Mouse (Mus musculus) stomach, embryonic 15.5 days (tissue): ENCODE measurements around the gene Fcrl5. TPM values are rescaled to one million over a fixed set of nuclear protein-coding genes. Genes with fewer than 3 reads are reported as not detected.
A peak's percentile ranks its signal among the peaks of the same experiment; 100 is the strongest.

Experiments used
- ATAC-seq: fragments of 200-750 bp; cut with Nextera tagmentation; 2 replicates; pipeline ENCODE4 v1.8.0; 2017; ENCODE audit warnings: low read depth, moderate number of reproducible peaks, moderate TSS enrichment; ENCODE audit not compliant: insufficient read depth, low FRiP score
- H3K27ac ChIP-seq: fragments of 300-500 bp; sonication (generic); 2 replicates; pipeline ENCODE4 v1.5.1; 2015; ENCODE audit warnings: mild to moderate bottlenecking, inconsistent platforms
- H3K27me3 ChIP-seq: fragments of 300-500 bp; sonication (generic); replicated peaks from 2 replicates; pipeline ENCODE4 v1.6.1; 2015; ENCODE audit warnings: inconsistent platforms
- H3K36me3 ChIP-seq: fragments of 300-500 bp; sonication (generic); 2 replicates; pipeline ENCODE4 v1.6.1; 2015; ENCODE audit warnings: inconsistent platforms
- H3K4me1 ChIP-seq: fragments of 300-500 bp; sonication (generic); 2 replicates; pipeline ENCODE4 v1.6.1; 2015; ENCODE audit warnings: inconsistent platforms
- H3K4me2 ChIP-seq: fragments of 300-500 bp; sonication (generic); 2 replicates; pipeline ENCODE4 v1.6.1; 2015; ENCODE audit warnings: mild to moderate bottlenecking, inconsistent platforms
- H3K4me3 ChIP-seq: fragments of 300-500 bp; sonication (generic); replicated peaks from 2 replicates; pipeline ENCODE4 v1.5.1; 2015; ENCODE audit warnings: inconsistent platforms
- H3K9ac ChIP-seq: fragments of 300-500 bp; sonication (generic); 2 replicates; pipeline ENCODE4 v1.6.1; 2015; ENCODE audit warnings: inconsistent platforms
- H3K9me3 ChIP-seq: fragments of 300-500 bp; sonication (generic); 2 replicates; pipeline ENCODE4 v1.6.1; 2016; ENCODE audit warnings: inconsistent platforms
- WGBS: fragments of 180-500 bp; shearing (Covaris S2); methylation state at CpG from one replicate; pipeline ENCODE4 v1.1.7; 2015; 5-methylcytosine and 5-hydroxymethylcytosine counted together
- polyA plus RNA-seq: library from polyadenylated mRNA; unstranded; fragments of >200 nt; fragmentation: Nextera tagmentation; extraction: Ambion mirVana; gene quantifications from 2 replicates; pipeline ENCODE4 v1.2.1, GENCODE M21; 2015

Gene Fcrl5
- not detected in 2 replicates for polyA plus RNA-seq

DNA sequence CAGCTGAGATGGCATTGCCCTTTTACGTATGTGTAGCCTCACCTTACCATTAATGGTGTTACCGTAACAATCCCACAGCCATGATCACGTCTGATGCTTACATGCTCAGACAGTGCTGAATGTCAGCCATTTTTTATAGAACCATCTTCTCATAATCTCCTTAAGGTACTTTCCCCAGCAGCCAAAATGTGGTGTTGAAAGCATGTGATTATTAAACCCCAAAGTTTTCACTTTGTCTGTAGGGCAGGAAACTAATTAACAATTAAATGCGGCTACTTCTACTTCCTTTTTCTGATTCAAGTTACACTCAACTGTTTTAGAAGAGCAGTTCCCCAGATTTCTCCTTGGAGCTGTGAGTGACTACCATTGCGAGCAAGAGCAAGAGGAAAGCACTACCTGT, at the start of gene Fcrl5:
Gene Fcrl5 (plus strand): TSS at position 295 of the 400 bp plus-strand sequence.
- Histone ChIP-seq H3K27ac (no peak within 1 kb of the TSS), H3K36me3 (no peaks in the 10 kb centered on the region), H3K4me2 (no peak within 1 kb of the TSS), H3K4me1 (no peaks in the 10 kb centered on the region), H3K9ac (no peak within 1 kb of the TSS), H3K27me3 (no peaks in the 10 kb centered on the region), H3K9me3 (no peaks in the 10 kb centered on the region), H3K4me3 (no peak within 1 kb of the TSS)
- ATAC-seq: no peak
- 84% methylated on average over 5 of the region's 5 CpGs for WGBS

DNA sequence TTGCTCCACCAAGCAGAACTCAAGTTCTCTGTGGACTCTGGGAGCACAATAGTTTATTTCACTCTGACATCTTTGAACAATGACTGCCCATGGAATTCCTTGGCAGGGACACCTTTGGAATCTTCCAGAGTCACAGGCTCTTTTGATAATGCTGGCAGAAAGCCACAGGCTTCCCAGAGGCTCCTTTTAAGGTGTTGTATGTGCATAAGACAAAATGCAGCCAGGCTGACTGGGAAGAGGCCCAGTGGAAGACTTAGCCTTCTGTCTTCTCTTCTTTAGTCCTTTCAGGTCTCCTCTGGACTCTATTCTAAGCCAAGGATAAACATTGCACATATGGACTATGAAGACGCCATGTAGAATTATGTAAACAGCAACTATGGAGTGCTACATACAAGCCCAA, 44.6 kb upstream of the Fcrl5 start:
- H3K27ac ChIP-seq: peak overlapping the region; percentile 55
- 42% methylated on average over 1 of the region's 1 CpGs for WGBS
- no peak overlapping the region for H3K4me3 ChIP-seq
- peak; percentile 53; the same call in 1 of the 2 replicates for ATAC-seq
- H3K9me3 ChIP-seq: no peaks in the 10 kb centered on the region
- no peaks in the 10 kb centered on the region for H3K27me3 ChIP-seq
- H3K36me3 ChIP-seq: no peaks in the 10 kb centered on the region
- no peak overlapping the region for H3K9ac ChIP-seq
- no peaks in the 10 kb centered on the region for H3K4me1 ChIP-seq
- no peak overlapping the region for H3K4me2 ChIP-seq

- H3K36me3 ChIP-seq: no peaks in the 10 kb centered on the region
- H3K9me3 ChIP-seq: no peaks in the 10 kb centered on the region
- H3K9ac ChIP-seq: no peak overlapping the region
- H3K27ac ChIP-seq: no peak overlapping the region
- no peaks in the 10 kb centered on the region for H3K27me3 ChIP-seq
- H3K4me2 ChIP-seq: no peak overlapping the region
- no peak overlapping the region for H3K4me3 ChIP-seq
- WGBS: 66% methylated on average over 4 of the region's 4 CpGs
- no peaks in the 10 kb centered on the region for H3K4me1 ChIP-seq
- ATAC-seq: no peak
Measured at GRCm38 (mm10) chr3:87398809-87399208, 36.8 kb upstream of the Fcrl5 start.

DNA sequence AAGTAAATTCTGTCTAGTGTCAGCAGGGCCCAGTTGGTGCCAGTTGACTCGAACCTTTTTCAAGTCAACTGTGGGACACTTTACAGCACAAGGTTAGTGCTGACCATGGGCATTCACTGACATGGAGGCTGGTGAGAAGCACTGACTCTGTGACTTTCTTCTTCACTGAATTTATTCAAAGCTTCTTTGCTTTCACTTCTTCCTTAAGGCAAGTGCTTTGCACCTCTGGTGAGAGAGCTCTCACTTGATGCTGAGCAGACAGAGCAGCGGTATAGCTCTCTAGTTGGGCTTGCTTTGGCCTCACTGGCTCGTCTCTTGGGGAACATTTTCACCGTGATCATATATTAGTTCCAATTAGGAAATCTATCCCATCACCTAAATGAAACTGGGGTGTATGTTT, 35.7 kb upstream of the Fcrl5 start:
- no peak for ATAC-seq
- 77% methylated on average over 4 of the region's 4 CpGs for WGBS
- H3K4me3 ChIP-seq: no peak overlapping the region

DNA sequence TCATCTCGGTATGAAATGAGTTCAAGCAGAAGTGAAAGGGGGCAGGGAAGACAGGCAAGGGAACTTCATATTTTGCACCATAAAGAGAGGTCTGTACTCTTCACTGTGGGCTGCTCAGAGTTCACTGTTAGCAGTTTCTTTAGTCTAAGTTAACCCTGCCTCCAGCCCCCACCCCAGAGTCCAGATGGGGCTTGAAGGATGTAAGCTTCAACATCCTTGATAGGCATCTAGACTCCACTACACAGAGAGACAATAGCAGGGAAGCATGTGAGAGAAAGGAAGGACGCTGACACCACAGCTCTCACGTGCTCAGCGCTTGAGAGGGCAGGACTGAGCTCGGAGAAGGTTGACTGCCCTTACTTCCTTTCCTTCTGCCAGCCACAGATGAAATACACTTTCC, 34.3 kb upstream of the Fcrl5 start:
- no peaks in the 10 kb centered on the region for H3K27me3 ChIP-seq
- no peaks in the 10 kb centered on the region for H3K9me3 ChIP-seq
- no peak overlapping the region for H3K27ac ChIP-seq
- WGBS: 55% methylated on average over 5 of the region's 5 CpGs
- no peak overlapping the region for H3K9ac ChIP-seq
- no peaks in the 10 kb centered on the region for H3K36me3 ChIP-seq
- no peak for ATAC-seq
- H3K4me2 ChIP-seq: no peak overlapping the region
- H3K4me1 ChIP-seq: no peaks in the 10 kb centered on the region
- no peak overlapping the region for H3K4me3 ChIP-seq

More for the DNA sequence above, 35.7 kb upstream of the Fcrl5 start:
- H3K4me2 ChIP-seq: no peak overlapping the region
- no peaks in the 10 kb centered on the region for H3K9me3 ChIP-seq
- no peaks in the 10 kb centered on the region for H3K4me1 ChIP-seq
- H3K27me3 ChIP-seq: no peaks in the 10 kb centered on the region
- no peak overlapping the region for H3K9ac ChIP-seq
- H3K36me3 ChIP-seq: no peaks in the 10 kb centered on the region
- no peak overlapping the region for H3K27ac ChIP-seq

- Histone ChIP-seq H3K9ac (no peak overlapping the region), H3K36me3 (no peaks in the 10 kb centered on the region), H3K4me3 (no peak overlapping the region), H3K27me3 (no peaks in the 10 kb centered on the region), H3K4me1 (no peaks in the 10 kb centered on the region), H3K27ac (no peak overlapping the region), H3K4me2 (no peak overlapping the region), H3K9me3 (no peaks in the 10 kb centered on the region)
- 7% methylated on average over 4 of the region's 4 CpGs for WGBS
- ATAC-seq: no peak
Measured at GRCm38 (mm10) chr3:87408171-87408570, 27.4 kb upstream of the Fcrl5 start.

DNA sequence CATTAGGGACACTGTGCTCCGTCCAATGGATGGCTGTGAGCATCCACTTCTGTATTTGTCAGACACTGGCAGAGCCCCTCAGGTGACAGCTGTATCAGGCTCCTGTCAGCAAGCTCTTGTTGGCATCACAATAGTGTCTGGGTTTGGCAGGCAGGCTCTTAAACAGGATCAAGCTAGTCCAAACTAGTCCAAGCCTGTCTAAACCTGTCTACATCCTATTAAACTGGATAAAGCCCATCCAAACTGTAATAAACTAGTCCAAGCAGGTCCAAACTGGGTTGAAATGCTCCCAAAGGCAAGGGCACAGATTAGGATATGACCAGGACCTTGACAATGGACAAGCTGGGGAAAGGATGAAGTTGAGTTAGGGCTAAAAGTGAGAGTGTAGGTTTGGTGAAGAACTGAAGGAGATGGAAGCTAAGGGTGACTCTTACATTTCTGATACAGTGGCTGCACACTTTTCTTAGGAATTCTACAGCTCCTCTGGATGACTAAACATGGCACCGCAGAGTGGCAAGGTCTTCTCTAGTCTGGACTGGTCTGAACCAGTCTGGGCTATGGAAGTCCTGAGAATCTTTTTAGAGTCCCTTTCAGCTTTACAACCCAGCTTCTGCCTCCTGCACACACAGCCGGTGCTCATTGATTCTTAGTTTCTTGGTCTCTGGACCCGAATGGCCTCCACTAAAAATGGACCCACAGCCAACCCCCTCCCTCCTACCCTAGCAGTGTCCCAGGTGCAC, 26.2 kb upstream of the Fcrl5 start:
- Histone ChIP-seq H3K4me2 (no peak overlapping the region), H3K27ac (no peak overlapping the region), H3K4me3 (no peak overlapping the region), H3K27me3 (no peaks in the 10 kb centered on the region), H3K36me3 (no peaks in the 10 kb centered on the region), H3K9ac (no peak overlapping the region), H3K4me1 (no peaks in the 10 kb centered on the region), H3K9me3 (no peaks in the 10 kb centered on the region)
- WGBS: 86% methylated on average over 4 of the region's 4 CpGs
- ATAC-seq: no peak

GRCm38 (mm10) chr3:87410605-87411004, 25.0 kb upstream of the Fcrl5 start:
- H3K4me3 ChIP-seq: no peak overlapping the region
- ATAC-seq: no peak
- no peak overlapping the region for H3K4me2 ChIP-seq
- H3K27ac ChIP-seq: no peak overlapping the region
- 77% methylated on average over 6 of the region's 6 CpGs for WGBS
- no peaks in the 10 kb centered on the region for H3K9me3 ChIP-seq
- no peaks in the 10 kb centered on the region for H3K4me1 ChIP-seq
- no peaks in the 10 kb centered on the region for H3K27me3 ChIP-seq
- H3K36me3 ChIP-seq: no peaks in the 10 kb centered on the region
- no peak overlapping the region for H3K9ac ChIP-seq

- Histone ChIP-seq H3K9ac (no peak overlapping the region), H3K9me3 (no peaks in the 10 kb centered on the region), H3K4me2 (no peak overlapping the region), H3K4me3 (no peak overlapping the region), H3K27ac (no peak overlapping the region), H3K27me3 (no peaks in the 10 kb centered on the region), H3K36me3 (no peaks in the 10 kb centered on the region), H3K4me1 (no peaks in the 10 kb centered on the region)
- ATAC-seq: 0 out of 2 replicates have a peak, but pooled peaks have one; percentile 56
- WGBS: 9% methylated on average over 12 of the region's 12 CpGs
Measured at GRCm38 (mm10) chr3:87411150-87411549, 24.4 kb upstream of the Fcrl5 start.

DNA sequence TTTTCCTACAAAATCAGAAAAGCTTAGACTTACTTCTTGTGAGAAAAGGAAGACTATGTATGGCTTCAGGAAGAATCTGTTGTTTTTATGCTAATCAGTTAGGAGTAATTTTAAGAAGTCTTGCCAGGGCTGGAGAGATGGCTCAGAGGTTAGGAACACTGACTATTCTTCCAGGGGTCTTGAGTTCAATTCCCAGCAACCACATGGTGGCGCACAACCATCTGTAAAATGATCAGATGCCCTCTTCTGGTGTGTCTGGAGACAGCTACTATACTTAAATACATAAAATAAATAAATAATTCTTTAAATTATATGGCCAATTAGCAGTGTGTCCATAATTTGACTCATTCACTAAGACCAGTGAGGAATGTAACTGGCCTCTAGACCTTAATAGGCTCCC, 14.9 kb upstream of the Fcrl5 start:
- ATAC-seq: no peak
- H3K4me3 ChIP-seq: no peak overlapping the region
- H3K9me3 ChIP-seq: no peaks in the 10 kb centered on the region
- no peaks in the 10 kb centered on the region for H3K36me3 ChIP-seq
- H3K4me1 ChIP-seq: no peaks in the 10 kb centered on the region
- H3K27me3 ChIP-seq: no peaks in the 10 kb centered on the region
- no peak overlapping the region for H3K4me2 ChIP-seq
- H3K9ac ChIP-seq: no peak overlapping the region
- no peak overlapping the region for H3K27ac ChIP-seq
- 52% methylated on average over 1 of the region's 1 CpGs for WGBS

GRCm38 (mm10) chr3:87422386-87422910, 13.1 kb upstream of the Fcrl5 start:
- Histone ChIP-seq H3K4me2 (no peak overlapping the region), H3K4me1 (no peaks in the 10 kb centered on the region), H3K9me3 (no peaks in the 10 kb centered on the region), H3K27ac (no peak overlapping the region), H3K9ac (no peak overlapping the region), H3K27me3 (no peaks in the 10 kb centered on the region), H3K36me3 (no peaks in the 10 kb centered on the region), H3K4me3 (no peak overlapping the region)
- 83% methylated on average over 4 of the region's 4 CpGs for WGBS
- no peak for ATAC-seq

DNA sequence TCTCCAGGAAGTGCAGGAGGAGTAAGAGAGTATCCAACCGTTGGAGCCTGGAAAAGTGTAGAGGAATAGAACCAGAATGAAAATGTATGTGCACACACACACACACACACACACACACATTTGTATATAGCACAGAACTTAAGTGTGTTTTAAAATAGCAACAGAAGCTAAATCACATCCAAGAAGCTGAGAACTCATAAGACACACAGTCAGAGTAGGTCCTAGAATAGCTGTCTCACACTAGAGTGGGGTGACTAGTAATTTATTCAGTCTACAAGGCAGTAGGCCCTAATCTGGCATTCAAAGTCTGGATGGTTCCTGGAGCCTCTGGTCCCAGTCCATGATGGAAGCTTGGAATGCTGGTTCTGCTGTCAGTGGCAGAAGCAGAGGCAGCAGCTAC, 5.0 kb downstream of the Fcrl5 start:
- Histone ChIP-seq H3K4me1 (no peaks in the 10 kb centered on the region), H3K4me2 (no peak overlapping the region), H3K4me3 (no peak overlapping the region), H3K27me3 (no peaks in the 10 kb centered on the region), H3K9me3 (no peaks in the 10 kb centered on the region), H3K27ac (no peak overlapping the region), H3K36me3 (no peaks in the 10 kb centered on the region), H3K9ac (no peak overlapping the region)
- WGBS: 66% methylated on average over 1 of the region's 1 CpGs
- ATAC-seq: no peak
